Mouse (Mus musculus): ENCODE data around the gene Colgalt2.

DNA sequence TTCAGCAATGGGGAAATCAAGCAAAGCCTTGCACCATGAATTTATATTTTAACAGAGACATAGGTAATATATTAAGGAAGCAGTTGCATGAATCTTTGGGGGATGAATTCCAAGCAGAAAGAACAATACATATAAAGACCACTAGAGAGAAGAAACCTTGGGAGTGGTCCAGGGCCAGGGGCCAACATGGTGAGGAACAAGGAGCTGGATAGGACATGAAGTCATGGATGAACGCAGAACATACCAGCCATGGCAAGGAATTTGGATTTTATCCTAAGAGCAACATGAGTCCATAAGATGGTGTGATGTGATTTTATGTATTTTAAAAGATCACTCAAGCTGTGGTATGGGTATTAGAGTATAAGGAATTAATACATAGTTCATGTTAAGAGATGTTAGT lies 92.6 kb downstream of the Colgalt2 start:
- TF ChIP-seq CTCF (IDR thresholded peaks at IDR 0.05; ENCODE audit: borderline replicate concordance, extremely low read depth, insufficient read depth, insufficient read length) (no peak), POLR2A (IDR thresholded peaks at IDR 0.05; ENCODE audit: borderline replicate concordance, extremely low read depth, insufficient read depth, insufficient read length, poor library complexity, severe bottlenecking) (no peak)
